Mouse (Mus musculus) heart, embryonic 13.5 days (tissue): ENCODE results near the gene Cfl1. TPM values are rescaled to one million over a fixed set of nuclear protein-coding genes. Genes with fewer than 3 reads are reported as not detected.

Source experiments
- ATAC-seq: fragments of 200-750 bp; cut with Nextera tagmentation; 2 replicates; pipeline ENCODE4 v1.8.0; 2017; ENCODE audit warnings: moderate TSS enrichment; ENCODE audit not compliant: insufficient number of reproducible peaks, low FRiP score, low TSS enrichment; ENCODE audit errors: extremely low read depth
- H3K27ac ChIP-seq: fragments of 300-500 bp; sonication (generic); replicated peaks from 2 replicates; pipeline ENCODE4 v1.5.1; 2015; ENCODE audit warnings: moderate library complexity, mild to moderate bottlenecking, inconsistent platforms
- H3K27me3 ChIP-seq: fragments of 300-500 bp; sonication (generic); replicated peaks from 2 replicates; pipeline ENCODE4 v1.6.1; 2015; ENCODE audit warnings: mild to moderate bottlenecking, inconsistent platforms
- H3K36me3 ChIP-seq: fragments of 300-500 bp; sonication (generic); 2 replicates; pipeline ENCODE4 v1.6.1; 2015; ENCODE audit warnings: mild to moderate bottlenecking, inconsistent platforms
- H3K4me1 ChIP-seq: fragments of 300-500 bp; sonication (generic); 2 replicates; pipeline ENCODE4 v1.6.1; 2015; ENCODE audit warnings: inconsistent platforms
- H3K4me2 ChIP-seq: fragments of 300-500 bp; sonication (generic); 2 replicates; pipeline ENCODE4 v1.6.1; 2015; ENCODE audit warnings: inconsistent platforms, mild to moderate bottlenecking, moderate library complexity
- H3K4me3 ChIP-seq: fragments of 300-500 bp; sonication (generic); 2 replicates; pipeline ENCODE4 v1.5.1; 2015; ENCODE audit warnings: moderate library complexity, mild to moderate bottlenecking, inconsistent platforms
- H3K9ac ChIP-seq: fragments of 300-500 bp; sonication (generic); 2 replicates; pipeline ENCODE4 v1.6.1; 2015; ENCODE audit warnings: inconsistent platforms, mild to moderate bottlenecking, moderate library complexity
- H3K9me3 ChIP-seq: fragments of 300-500 bp; sonication (generic); 2 replicates; pipeline ENCODE4 v1.6.1; 2016; ENCODE audit warnings: inconsistent platforms
- WGBS: fragments of 180-500 bp; shearing (Covaris S2); methylation state at CpG from one replicate; pipeline ENCODE4 v1.1.7; 2015; ENCODE audit warnings: mixed read lengths; 5-methylcytosine and 5-hydroxymethylcytosine counted together
- polyA plus RNA-seq: library from polyadenylated mRNA; unstranded; fragments of >200 nt; fragmentation: Nextera tagmentation; extraction: Ambion mirVana; gene quantifications from 2 replicates; pipeline ENCODE4 v1.2.1, GENCODE M21; 2015

Cfl1 gene
- polyA plus RNA-seq, 1 experiment from 2014 or later, result 1,825 TPM

DNA sequence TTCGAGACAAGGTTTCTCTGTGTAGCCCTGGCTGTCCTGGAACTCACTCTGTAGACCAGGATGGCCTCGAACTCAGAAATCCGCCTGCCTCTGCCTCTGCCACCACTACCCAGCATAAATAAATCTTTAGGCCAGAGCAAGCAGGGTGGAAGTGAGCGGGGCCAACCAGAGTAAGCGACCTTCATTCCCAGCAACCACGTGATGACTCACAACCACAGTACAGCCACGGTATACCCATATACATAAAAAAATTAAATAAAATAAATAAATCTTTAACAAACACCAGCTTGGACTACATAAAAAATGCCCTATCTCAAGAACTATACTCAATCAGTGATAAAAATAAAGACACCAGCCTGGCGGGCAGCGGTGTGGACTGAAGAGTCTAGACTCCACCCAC, 53.1 kb downstream of the Cfl1 start:
- no peaks in the 10 kb centered on the region; the same call in 1 of the 2 replicates for H3K4me1 ChIP-seq
- no peak overlapping the region for H3K27ac ChIP-seq
- H3K27me3 ChIP-seq, result peaks cover 13% of the 10 kb centered on the region; the same call in 1 of the 2 replicates
- H3K4me3 ChIP-seq, result no peak overlapping the region
- no peak for ATAC-seq
- H3K9ac ChIP-seq, result no peak overlapping the region
- H3K4me2 ChIP-seq, result no peak overlapping the region
- no peaks in the 10 kb centered on the region for H3K36me3 ChIP-seq
- WGBS, result 79% methylated on average over 9 of the region's 9 CpGs
- no peaks in the 10 kb centered on the region for H3K9me3 ChIP-seq

DNA sequence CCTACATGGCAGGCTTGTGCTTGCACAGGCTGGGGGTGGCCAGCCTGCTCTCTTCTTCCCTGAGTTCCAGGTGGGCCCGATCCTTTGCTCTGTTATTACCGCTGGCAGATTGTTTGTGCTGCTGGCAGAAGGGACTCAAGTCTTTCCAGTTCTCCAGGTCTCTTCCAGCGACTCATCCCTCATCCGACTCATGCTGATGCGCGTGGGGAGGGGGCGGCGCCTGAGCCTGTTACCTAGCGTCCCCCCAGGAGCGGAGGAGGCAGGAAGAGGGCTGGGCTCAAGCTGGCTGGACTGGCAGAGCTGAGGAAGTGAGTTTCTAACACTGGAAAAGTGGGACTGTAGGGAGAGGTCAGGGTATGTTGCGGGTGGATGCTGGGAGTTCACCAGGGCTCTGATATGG, 53.8 kb downstream of the Cfl1 start:
- Histone ChIP-seq H3K4me2 (no peak overlapping the region), H3K4me3 (no peak overlapping the region), H3K4me1 (no peaks in the 10 kb centered on the region; the same call in 1 of the 2 replicates), H3K36me3 (no peaks in the 10 kb centered on the region), H3K27ac (no peak overlapping the region), H3K27me3 (peaks cover 9% of the 10 kb centered on the region; the same call in 1 of the 2 replicates), H3K9ac (no peak overlapping the region), H3K9me3 (no peaks in the 10 kb centered on the region)
- WGBS, result 51% methylated on average over 11 of the region's 11 CpGs
- no peak for ATAC-seq

Other genes starting within 250 kb of the Cfl1 start
- gene Pacs1, start 217.3 kb upstream of the Cfl1 start, polyA plus RNA-seq, result 17.7 and 18.6 TPM in 2 replicates
- gene Sf3b2, start 195.0 kb upstream of the Cfl1 start, polyA plus RNA-seq, result 210 and 227 TPM in 2 replicates
- 4.5 and 5.9 TPM in 2 replicates for gene Gal3st3, start 192.1 kb upstream of the Cfl1 start, polyA plus RNA-seq
- gene Catsper1, start 154.7 kb upstream of the Cfl1 start, polyA plus RNA-seq, result not detected in 2 replicates
- gene Cst6, start 140.9 kb upstream of the Cfl1 start, polyA plus RNA-seq, result 0.28 and 0.73 TPM in 2 replicates
- gene Eif1ad, start 123.7 kb upstream of the Cfl1 start, polyA plus RNA-seq, result 40.5 and 43.7 TPM in 2 replicates
- gene Banf1, start 123.3 kb upstream of the Cfl1 start, polyA plus RNA-seq, result 399 and 477 TPM in 2 replicates
- gene Sart1, start 101.8 kb upstream of the Cfl1 start, polyA plus RNA-seq, result 40.7 and 41.9 TPM in 2 replicates
- gene Tsga10ip, start 87.9 kb upstream of the Cfl1 start, polyA plus RNA-seq, result 1.6 and 2.2 TPM in 2 replicates
- 190 and 213 TPM in 2 replicates for gene Drap1, start 65.5 kb upstream of the Cfl1 start, polyA plus RNA-seq
- gene AI837181, start 65.3 kb upstream of the Cfl1 start, polyA plus RNA-seq, result 38.3 and 40.9 TPM in 2 replicates
- gene Fosl1, start 42.9 kb upstream of the Cfl1 start, polyA plus RNA-seq, result not detected in 2 replicates
- 7.6 and 8.1 TPM in 2 replicates for gene Ccdc85b, start 32.6 kb upstream of the Cfl1 start, polyA plus RNA-seq
- gene Fibp, start 29.8 kb upstream of the Cfl1 start, polyA plus RNA-seq, result 87.4 and 93.1 TPM in 2 replicates
- 0.56 and 1.7 TPM in 2 replicates for gene Ctsw, start 21.9 kb upstream of the Cfl1 start, polyA plus RNA-seq
- gene Efemp2, start 16.5 kb upstream of the Cfl1 start, polyA plus RNA-seq, result 74.0 and 80.7 TPM in 2 replicates
- 36.8 and 38.9 TPM in 2 replicates for gene Mus81, start 2.1 kb upstream of the Cfl1 start, polyA plus RNA-seq
- gene 1700020D05Rik, start 13.3 kb downstream of the Cfl1 start, polyA plus RNA-seq, result not detected in 2 replicates
- gene Snx32, start 20.1 kb downstream of the Cfl1 start, polyA plus RNA-seq, result 13.5 and 14.8 TPM in 2 replicates
- 0.07 and 0.13 TPM in 2 replicates for gene Ovol1, start 70.2 kb downstream of the Cfl1 start, polyA plus RNA-seq
- gene Ap5b1, start 77.6 kb downstream of the Cfl1 start, polyA plus RNA-seq, result 2.2 and 2.7 TPM in 2 replicates
- gene Rnaseh2c, start 111.4 kb downstream of the Cfl1 start, polyA plus RNA-seq, result 109 and 113 TPM in 2 replicates
- 31.0 and 31.5 TPM in 2 replicates for gene Kat5, start 119.8 kb downstream of the Cfl1 start, polyA plus RNA-seq
- gene Rela, start 147.0 kb downstream of the Cfl1 start, polyA plus RNA-seq, result 35.9 and 37.4 TPM in 2 replicates
- gene Sipa1, start 173.3 kb downstream of the Cfl1 start, polyA plus RNA-seq, result 21.9 and 23.2 TPM in 2 replicates
- gene Map3k11, start 198.3 kb downstream of the Cfl1 start, polyA plus RNA-seq, result 23.2 and 24.0 TPM in 2 replicates
- gene Pcnx3, start 198.5 kb downstream of the Cfl1 start, polyA plus RNA-seq, result 13.6 and 14.9 TPM in 2 replicates
- gene Kcnk7, start 213.9 kb downstream of the Cfl1 start, polyA plus RNA-seq, result 0.29 TPM in 1 of 2 replicates, not detected in the other
- 85.9 and 96.8 TPM in 2 replicates for gene Ehbp1l1, start 235.9 kb downstream of the Cfl1 start, polyA plus RNA-seq
- gene Fam89b, start 239.2 kb downstream of the Cfl1 start, polyA plus RNA-seq, result 79.7 and 82.6 TPM in 2 replicates